Mouse (Mus musculus): ENCODE data around the gene Mapk13.
"Not testable (repeated sequence)": the region's sequence is repeated elsewhere in the genome, so short reads cannot be mapped to it uniquely, and the experiment has no call there.

Mapk13 gene

GRCm38 (mm10) chr17:28816326-28816725 lies 47.2 kb downstream of the Mapk13 start:
- DNase-seq = not testable (repeated sequence)

GRCm38 (mm10) chr17:28816875-28817811 lies 48.0 kb downstream of the Mapk13 start:
- no peak for DNase-seq

- no peak for DNase-seq
Observed at GRCm38 (mm10) chr17:28820189-28820588, 51.1 kb downstream of the Mapk13 start.

GRCm38 (mm10) chr17:28823004-28823745 lies 54.1 kb downstream of the Mapk13 start:
- peak; percentile 82 to 92 for DNase-seq

GRCm38 (mm10) chr17:28823749-28824148 lies 54.7 kb downstream of the Mapk13 start:
- DNase-seq = peak in 1 of 2 experiments; percentile 23

GRCm38 (mm10) chr17:28824896-28825295 lies 55.8 kb downstream of the Mapk13 start:
- no peak for DNase-seq

GRCm38 (mm10) chr17:28825359-28826041 lies 56.4 kb downstream of the Mapk13 start:
- no peak for DNase-seq

- DNase-seq = no peak
Observed at GRCm38 (mm10) chr17:28827665-28828231, 58.7 kb downstream of the Mapk13 start.

GRCm38 (mm10) chr17:28829120-28829519 lies 60.0 kb downstream of the Mapk13 start:
- no peak for DNase-seq
